Mouse (Mus musculus): ENCODE data around the gene Tcf12.

The Tcf12 gene

GRCm38 (mm10) chr9:72085017-72085416 is 26.7 kb downstream of the Tcf12 start:
- DNase-seq (ENCODE audit: low spot score) = no peak

- no peak for DNase-seq (ENCODE audit: low spot score)
These were observed 27.5 kb downstream of the Tcf12 start for GRCm38 (mm10) chr9:72084131-72084530.

- DNase-seq (ENCODE audit: low spot score) = no peak
These were observed 35.5 kb downstream of the Tcf12 start for GRCm38 (mm10) chr9:72076158-72076557.

- DNase-seq (ENCODE audit: low spot score) = no peak
These were observed 45.5 kb downstream of the Tcf12 start for GRCm38 (mm10) chr9:72066151-72066550.

- no peak for DNase-seq (ENCODE audit: low spot score)
These were observed 58.5 kb downstream of the Tcf12 start for GRCm38 (mm10) chr9:72053144-72053543.

GRCm38 (mm10) chr9:72040156-72040555 is 71.5 kb downstream of the Tcf12 start:
- no peak for DNase-seq (ENCODE audit: low spot score)

- DNase-seq (ENCODE audit: low spot score) = no peak
These were observed 72.3 kb downstream of the Tcf12 start for GRCm38 (mm10) chr9:72039369-72039768.

- no peak for DNase-seq (ENCODE audit: low spot score)
These were observed 74.6 kb downstream of the Tcf12 start for GRCm38 (mm10) chr9:72037059-72037516.

GRCm38 (mm10) chr9:72036257-72036656 is 75.4 kb downstream of the Tcf12 start:
- no peak for DNase-seq (ENCODE audit: low spot score)

- no peak for DNase-seq (ENCODE audit: low spot score)
These were observed 78.4 kb downstream of the Tcf12 start for GRCm38 (mm10) chr9:72033271-72033670.

- DNase-seq (ENCODE audit: low spot score) = no peak
These were observed 81.4 kb downstream of the Tcf12 start for GRCm38 (mm10) chr9:72030274-72030673.

GRCm38 (mm10) chr9:72029601-72030000 is 82.1 kb downstream of the Tcf12 start:
- DNase-seq (ENCODE audit: low spot score) = no peak

GRCm38 (mm10) chr9:72023274-72023673 is 88.4 kb downstream of the Tcf12 start:
- DNase-seq (ENCODE audit: low spot score) = no peak

GRCm38 (mm10) chr9:72021512-72021911 is 90.2 kb downstream of the Tcf12 start:
- DNase-seq (ENCODE audit: low spot score) = no peak

GRCm38 (mm10) chr9:72016021-72016420 is 95.7 kb downstream of the Tcf12 start:
- DNase-seq (ENCODE audit: low spot score) = no peak

- DNase-seq (ENCODE audit: low spot score) = no peak
These were observed 96.9 kb downstream of the Tcf12 start for GRCm38 (mm10) chr9:72014585-72015381.

- DNase-seq (ENCODE audit: low spot score) = no peak
These were observed 98.1 kb downstream of the Tcf12 start for GRCm38 (mm10) chr9:72013541-72013940.

- no peak for DNase-seq (ENCODE audit: low spot score)
These were observed 103.0 kb downstream of the Tcf12 start for GRCm38 (mm10) chr9:72008634-72009033.

- DNase-seq (ENCODE audit: low spot score) = no peak
These were observed 120.5 kb downstream of the Tcf12 start for GRCm38 (mm10) chr9:71991147-71991546.

- DNase-seq (ENCODE audit: low spot score) = no peak
These were observed 121.3 kb downstream of the Tcf12 start for GRCm38 (mm10) chr9:71990376-71990775.

GRCm38 (mm10) chr9:71989663-71990062 is 122.0 kb downstream of the Tcf12 start:
- no peak for DNase-seq (ENCODE audit: low spot score)

- no peak for DNase-seq (ENCODE audit: low spot score)
These were observed 125.0 kb downstream of the Tcf12 start for GRCm38 (mm10) chr9:71986716-71987115.

- DNase-seq (ENCODE audit: low spot score) = no peak
These were observed 128.8 kb downstream of the Tcf12 start for GRCm38 (mm10) chr9:71982826-71983225.

- DNase-seq (ENCODE audit: low spot score) = no peak
These were observed 130.6 kb downstream of the Tcf12 start for GRCm38 (mm10) chr9:71981071-71981470.

Data from c-Kit-positive CD71-positive TER-119-positive erythroid progenitor cells, embryonic 14.5 days (primary cell).